Mouse (Mus musculus) kidney, embryonic 15.5 days (tissue): ENCODE data around the gene Resp18. TPM values are rescaled to one million over a fixed set of nuclear protein-coding genes. Genes with fewer than 3 reads are reported as not detected.

Experiments
- ATAC-seq: fragments of 200-750 bp; cut with Nextera tagmentation; replicated peaks from 2 replicates; pipeline ENCODE4 v1.8.0; 2017; ENCODE audit warnings: moderate TSS enrichment; ENCODE audit not compliant: low FRiP score
- H3K27ac ChIP-seq: fragments of 300-500 bp; sonication (generic); 2 replicates; pipeline ENCODE4 v1.5.1; 2015; ENCODE audit warnings: mild to moderate bottlenecking, inconsistent platforms
- H3K27me3 ChIP-seq: fragments of 300-500 bp; sonication (generic); 2 replicates; pipeline ENCODE4 v1.6.1; 2015; ENCODE audit warnings: inconsistent platforms
- H3K36me3 ChIP-seq: fragments of 300-500 bp; sonication (generic); 2 replicates; pipeline ENCODE4 v1.6.1; 2015; ENCODE audit warnings: inconsistent platforms
- H3K4me1 ChIP-seq: fragments of 300-500 bp; sonication (generic); 2 replicates; pipeline ENCODE4 v1.6.1; 2015; ENCODE audit warnings: inconsistent platforms
- H3K4me2 ChIP-seq: fragments of 300-500 bp; sonication (generic); 2 replicates; pipeline ENCODE4 v1.6.1; 2015; ENCODE audit warnings: moderate library complexity, mild to moderate bottlenecking, inconsistent platforms
- H3K4me3 ChIP-seq: fragments of 300-500 bp; sonication (generic); replicated peaks from 2 replicates; pipeline ENCODE4 v1.5.1; 2015; ENCODE audit warnings: mild to moderate bottlenecking, inconsistent platforms
- H3K9ac ChIP-seq: fragments of 300-500 bp; sonication (generic); 2 replicates; pipeline ENCODE4 v1.6.1; 2015; ENCODE audit warnings: mild to moderate bottlenecking, inconsistent platforms
- H3K9me3 ChIP-seq: fragments of 300-500 bp; sonication (generic); replicated peaks from 2 replicates; pipeline ENCODE4 v1.6.1; 2016; ENCODE audit warnings: inconsistent platforms
- whole genome bisulfite sequencing: fragments of 180-500 bp; shearing (Covaris S2); methylation state at CpG from one replicate; pipeline ENCODE4 v1.1.7; 2015; ENCODE audit warnings: mixed read lengths; 5-methylcytosine and 5-hydroxymethylcytosine counted together
- polyA plus RNA-seq: library from polyadenylated mRNA; unstranded; fragments of >200 nt; fragmentation: Nextera tagmentation; extraction: Ambion mirVana; gene quantifications from 2 replicates; pipeline ENCODE4 v1.2.1, GENCODE M21; 2015

Resp18 gene
- 1.5 and 10.1 TPM in 2 replicates for polyA plus RNA-seq

DNA sequence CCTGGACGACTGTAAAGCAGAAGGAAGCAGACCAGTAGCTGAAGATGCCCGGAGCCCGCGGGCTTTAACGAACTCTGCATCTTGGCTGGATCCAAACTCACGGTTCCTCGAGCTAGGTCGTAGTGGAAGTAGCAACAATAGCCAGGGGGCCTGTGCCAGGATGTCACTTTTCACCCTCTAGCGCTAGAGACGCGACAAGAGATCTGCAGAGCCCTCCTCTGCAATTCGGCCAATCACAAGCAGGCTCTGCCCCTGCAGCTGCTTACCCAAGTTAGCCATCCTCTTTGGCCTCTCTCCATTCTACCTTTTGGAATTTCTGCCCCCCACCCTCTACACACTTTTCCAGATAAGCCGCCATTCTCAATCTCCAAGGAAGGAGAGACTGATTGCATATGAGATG lies at the start of gene Resp18:
Resp18 (minus strand) TSS at position 188 of the 400 bp plus-strand sequence.
- WGBS, result 4% methylated on average over 13 of the region's 13 CpGs
- Histone ChIP-seq H3K9ac (no peak within 1 kb of the TSS), H3K9me3 (no peaks in the 10 kb centered on the region), H3K4me3 (no peak within 1 kb of the TSS), H3K27me3 (peaks cover 39% of the 10 kb centered on the region), H3K27ac (no peak within 1 kb of the TSS), H3K4me2 (no peak within 1 kb of the TSS), H3K36me3 (no peaks in the 10 kb centered on the region), H3K4me1 (no peaks in the 10 kb centered on the region)
- ATAC-seq, result no peak

DNA sequence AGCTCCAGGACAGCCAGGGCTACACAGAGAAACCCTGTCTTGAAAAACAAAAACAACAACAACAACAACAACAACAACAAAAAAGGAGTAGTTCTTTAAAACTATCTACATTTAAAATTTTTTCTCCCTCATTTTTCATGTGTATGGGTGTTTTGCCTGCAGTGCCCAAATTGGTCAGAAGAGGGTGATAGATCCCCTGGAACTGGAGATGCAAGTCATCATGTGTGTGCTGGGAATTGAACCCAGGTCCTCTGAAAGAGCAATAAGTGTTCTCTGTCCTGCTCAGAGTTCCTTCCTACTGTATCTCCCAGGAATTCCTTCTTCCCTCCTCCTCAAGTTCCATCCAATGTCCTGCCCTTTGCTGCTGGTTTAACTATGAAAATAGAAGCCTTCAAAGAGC lies 49.2 kb upstream of the Resp18 start:
- H3K27ac ChIP-seq, result no peak overlapping the region
- H3K9me3 ChIP-seq, result no peaks in the 10 kb centered on the region
- no peak overlapping the region for H3K9ac ChIP-seq
- H3K4me3 ChIP-seq, result no peak overlapping the region
- no peak for ATAC-seq
- no peak overlapping the region for H3K4me2 ChIP-seq
- H3K27me3 ChIP-seq, result no peaks in the 10 kb centered on the region
- H3K4me1 ChIP-seq, result no peaks in the 10 kb centered on the region
- no peaks in the 10 kb centered on the region for H3K36me3 ChIP-seq

DNA sequence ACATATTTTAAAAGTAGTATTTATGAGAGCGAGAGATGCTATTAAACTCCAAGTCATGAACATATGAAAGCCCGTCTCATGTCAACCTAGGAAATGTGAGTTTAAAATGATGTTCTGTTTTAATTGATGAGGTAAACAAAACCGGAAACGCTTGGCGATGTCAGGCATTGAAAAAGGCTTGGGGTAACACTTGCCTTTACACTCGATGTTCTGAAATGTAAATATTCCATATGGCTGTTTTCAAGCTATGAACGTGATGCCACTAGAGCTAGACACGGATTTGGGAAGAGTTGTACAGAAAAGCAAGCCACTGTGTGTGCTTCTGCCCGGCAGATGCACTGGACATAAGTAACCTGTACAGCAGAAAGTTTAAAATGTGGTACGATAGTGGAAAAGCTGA lies 41.0 kb upstream of the Resp18 start:
- 88% methylated on average over 10 of the region's 10 CpGs for WGBS
- no peak for ATAC-seq

DNA sequence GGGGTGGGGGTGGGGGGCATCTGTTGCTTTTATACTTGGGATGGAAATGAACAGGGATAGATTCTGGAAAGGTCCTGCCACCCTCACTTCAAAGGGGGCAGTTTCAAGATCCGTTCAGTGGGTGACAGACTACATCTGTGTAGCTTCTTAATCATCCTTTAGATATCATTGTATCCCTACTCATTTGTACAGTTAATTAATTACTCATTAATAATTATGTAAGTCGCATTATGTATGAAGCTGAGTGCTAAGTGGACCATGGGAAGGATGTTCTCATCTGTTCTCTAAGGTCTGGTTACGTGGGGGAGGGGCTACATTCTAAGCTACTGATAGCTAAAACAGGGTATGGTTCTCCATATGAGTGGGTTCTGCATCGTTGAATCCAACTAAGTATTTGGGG lies 40.5 kb upstream of the Resp18 start:
- 83% methylated on average over 4 of the region's 4 CpGs for WGBS
- ATAC-seq, result no peak

More for the DNA sequence above, 41.0 kb upstream of the Resp18 start:
- H3K27ac ChIP-seq, result no peak overlapping the region
- H3K27me3 ChIP-seq, result no peaks in the 10 kb centered on the region
- no peak overlapping the region for H3K9ac ChIP-seq
- H3K4me1 ChIP-seq, result peaks cover 21% of the 10 kb centered on the region
- peaks cover 16% of the 10 kb centered on the region for H3K36me3 ChIP-seq
- H3K4me3 ChIP-seq, result no peak overlapping the region
- no peaks in the 10 kb centered on the region for H3K9me3 ChIP-seq
- no peak overlapping the region for H3K4me2 ChIP-seq

DNA sequence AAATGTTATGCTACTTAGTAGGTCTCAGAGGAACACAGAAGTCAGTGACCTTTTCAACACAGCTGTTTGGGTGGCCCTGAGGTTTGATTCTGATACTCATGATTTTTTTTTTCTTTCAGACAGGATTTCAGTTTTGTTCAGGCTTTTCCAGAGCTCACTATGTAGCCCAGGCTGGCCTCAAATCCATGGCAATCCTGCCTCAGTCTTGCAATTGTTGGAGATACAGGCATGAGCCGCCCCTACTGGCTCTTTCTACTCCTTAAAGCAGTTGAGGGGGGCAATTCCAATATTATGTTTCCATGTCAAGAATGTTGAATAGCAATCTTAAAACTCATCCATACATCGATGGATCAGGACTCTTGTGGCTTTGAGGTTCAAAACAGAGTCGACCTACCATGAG lies 40.1 kb upstream of the Resp18 start:
- Histone ChIP-seq H3K9me3 (no peaks in the 10 kb centered on the region), H3K4me1 (peaks cover 21% of the 10 kb centered on the region), H3K4me2 (peak overlapping the region; percentile 48), H3K27me3 (no peaks in the 10 kb centered on the region), H3K9ac (peak overlapping the region; percentile 10; the same call in 1 of the 2 replicates), H3K4me3 (peak overlapping the region; percentile 29), H3K36me3 (peaks cover 24% of the 10 kb centered on the region), H3K27ac (peak overlapping the region; percentile 75)
- no peak for ATAC-seq
- WGBS, result 74% methylated on average over 3 of the region's 3 CpGs

More for the DNA sequence above, 40.5 kb upstream of the Resp18 start:
- Histone ChIP-seq H3K27ac (no peak overlapping the region), H3K4me1 (peaks cover 21% of the 10 kb centered on the region), H3K36me3 (peaks cover 20% of the 10 kb centered on the region), H3K4me3 (no peak overlapping the region), H3K4me2 (no peak overlapping the region), H3K9me3 (no peaks in the 10 kb centered on the region), H3K9ac (no peak overlapping the region), H3K27me3 (no peaks in the 10 kb centered on the region)

DNA sequence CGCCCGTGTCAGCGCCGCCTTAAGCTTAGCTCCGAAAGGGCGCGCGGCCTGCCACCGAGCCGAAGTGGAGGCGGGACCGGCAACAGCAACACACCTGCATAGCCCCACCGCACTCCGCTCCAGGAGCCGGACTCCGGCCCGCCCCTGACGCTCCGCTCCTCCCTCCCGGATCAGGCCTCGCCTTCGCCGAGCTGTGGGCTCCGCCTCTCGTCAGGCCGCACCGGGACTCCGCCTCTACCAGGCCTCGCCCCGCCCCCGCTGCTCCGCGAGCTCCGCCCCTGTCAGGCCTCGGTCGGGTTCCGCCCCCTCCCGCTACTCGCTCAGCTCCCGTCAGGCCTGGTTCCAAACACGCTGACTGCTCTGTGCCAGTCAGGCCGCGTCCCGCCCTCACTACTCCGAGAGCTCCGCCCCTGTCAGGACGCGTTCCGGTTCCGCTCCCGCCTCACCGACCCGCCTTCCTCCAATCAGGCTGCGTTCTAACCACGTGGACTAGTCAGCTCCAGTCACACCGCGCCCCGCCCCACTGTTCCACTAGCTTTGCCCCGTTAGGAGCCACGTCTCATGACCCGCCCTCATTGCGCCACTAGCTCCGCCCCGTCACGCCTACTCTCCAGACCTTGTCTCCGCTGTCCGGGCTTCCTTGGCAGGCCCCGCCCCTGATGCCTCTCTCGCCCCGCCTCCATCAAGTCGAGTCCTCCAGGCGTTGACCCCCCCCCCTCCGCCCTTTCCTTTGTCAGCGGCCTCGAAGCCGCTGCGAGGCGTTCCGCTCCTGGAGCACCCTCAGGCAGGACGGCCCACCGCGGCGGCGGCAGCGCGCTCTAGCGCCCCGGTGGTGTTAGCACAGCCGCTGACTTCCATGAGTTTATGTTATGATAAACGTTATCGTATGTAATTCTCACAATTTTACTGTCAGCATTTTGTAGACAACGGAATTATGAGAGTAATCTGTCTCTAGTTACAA lies 39.3 kb upstream of the Resp18 start, which contains the start of gene Dnpep:
Dnpep (minus strand) TSS at position 750 of the 961 bp plus-strand sequence.
- WGBS, result under 1% methylated on average over 91 of the region's 92 CpGs
- H3K4me3 ChIP-seq, result peak within 1 kb of the TSS; percentile 73
- ATAC-seq, result peak; percentile 98
- peak within 1 kb of the TSS; percentile 71 for H3K9ac ChIP-seq
- H3K4me2 ChIP-seq, result peak within 1 kb of the TSS; percentile 73
- peaks cover 21% of the 10 kb centered on the region for H3K4me1 ChIP-seq
- H3K27ac ChIP-seq, result peak within 1 kb of the TSS; percentile 97
- no peaks in the 10 kb centered on the region for H3K27me3 ChIP-seq
- H3K9me3 ChIP-seq, result no peaks in the 10 kb centered on the region
- peaks cover 32% of the 10 kb centered on the region for H3K36me3 ChIP-seq

DNA sequence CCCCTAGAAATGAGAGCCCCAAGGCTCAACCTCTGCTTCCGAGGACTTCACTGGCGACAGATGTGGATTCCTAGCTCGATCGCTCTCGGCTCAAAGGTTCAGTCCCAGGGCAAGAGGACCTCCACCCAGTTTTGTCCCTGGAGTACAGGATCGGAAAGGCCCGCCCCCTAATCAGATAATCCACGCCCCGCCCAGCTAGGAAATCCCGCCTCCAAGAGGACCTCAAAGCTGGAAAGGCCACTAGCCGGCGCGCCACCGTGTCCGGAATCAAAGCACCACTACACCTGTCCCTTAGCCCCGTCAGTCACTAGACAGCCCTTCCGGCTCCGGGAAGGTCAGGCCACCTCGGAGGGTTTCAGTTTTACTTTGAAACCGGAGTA lies 38.6 kb upstream of the Resp18 start:
- Histone ChIP-seq H3K4me2 (peak overlapping the region; percentile 73), H3K9ac (peak overlapping the region; percentile 71), H3K4me3 (peak overlapping the region; percentile 73), H3K36me3 (peaks cover 39% of the 10 kb centered on the region), H3K27me3 (no peaks in the 10 kb centered on the region), H3K4me1 (peaks cover 21% of the 10 kb centered on the region), H3K9me3 (no peaks in the 10 kb centered on the region), H3K27ac (peak overlapping the region; percentile 97)
- under 1% methylated on average over 20 of the region's 20 CpGs for WGBS
- peak; percentile 59 for ATAC-seq

DNA sequence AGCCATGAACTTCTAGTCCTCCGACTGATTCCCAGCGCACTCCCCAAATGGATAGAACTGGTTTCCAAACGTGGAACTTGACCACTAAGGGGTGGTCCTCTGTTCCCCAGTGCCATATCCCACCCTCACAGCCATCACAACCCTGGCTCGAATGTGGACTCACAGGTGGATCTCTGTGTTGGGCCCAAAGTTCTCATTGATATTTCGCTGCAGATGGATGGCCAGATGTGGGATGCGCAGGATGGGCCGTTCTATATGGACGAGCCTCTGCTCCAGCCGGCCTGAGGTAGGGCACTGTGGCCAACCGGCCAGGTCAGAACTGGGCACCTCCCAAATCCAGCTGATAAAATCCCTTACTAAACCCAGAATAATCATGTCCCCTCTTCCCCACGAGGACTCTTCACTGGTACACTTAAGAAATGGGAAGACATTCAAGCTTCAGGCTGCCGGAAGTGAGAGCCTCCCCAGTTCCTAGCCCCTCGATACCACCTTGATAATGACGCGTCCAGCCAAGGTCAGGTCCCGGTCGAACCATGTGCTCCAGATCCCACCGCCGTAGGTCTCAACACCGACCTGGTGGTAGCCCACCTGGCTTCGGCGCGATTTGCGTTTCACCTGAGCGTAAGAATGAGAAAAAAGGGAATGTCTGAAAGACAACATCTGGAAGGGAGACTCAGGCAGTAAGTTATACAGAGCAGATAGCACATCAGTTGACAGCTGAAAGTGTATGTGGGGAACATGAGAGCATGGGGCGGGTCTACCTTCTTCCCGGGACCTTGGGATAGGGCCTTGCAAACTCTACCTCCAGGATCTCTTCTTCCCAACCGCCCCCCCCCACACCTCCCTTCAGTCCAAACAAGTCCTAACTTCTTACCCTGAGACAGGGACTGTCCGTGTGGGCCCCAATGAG lies 37.5 kb upstream of the Resp18 start:
- 81% methylated on average over 29 of the region's 29 CpGs for WGBS

DNA sequence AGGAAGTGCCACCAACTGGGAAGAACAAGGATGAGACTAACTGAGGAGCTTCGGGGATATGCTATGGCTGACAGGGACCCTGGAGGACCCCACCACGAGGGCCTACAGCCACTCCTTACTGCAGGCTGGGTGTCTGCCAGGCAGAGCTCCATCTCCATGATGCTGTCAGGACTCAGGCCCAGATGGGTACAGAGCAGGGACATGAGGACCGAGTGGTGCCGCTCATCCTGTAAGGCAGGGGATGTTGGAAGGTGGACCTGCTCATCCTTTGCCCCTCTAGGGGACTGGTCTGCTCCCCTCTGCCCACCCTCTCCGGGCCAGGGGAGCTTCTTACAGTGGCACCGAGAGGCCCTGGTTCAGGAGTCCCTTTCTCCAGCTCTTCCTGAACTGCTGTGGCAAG lies 36.8 kb upstream of the Resp18 start:
- Histone ChIP-seq H3K9me3 (no peaks in the 10 kb centered on the region), H3K27me3 (no peaks in the 10 kb centered on the region), H3K9ac (no peak overlapping the region), H3K36me3 (peaks cover 57% of the 10 kb centered on the region), H3K4me3 (peak overlapping the region; percentile 73; the same call in 1 of the 2 replicates), H3K27ac (no peak overlapping the region), H3K4me1 (peaks cover 21% of the 10 kb centered on the region), H3K4me2 (no peak overlapping the region)
- WGBS, result 95% methylated on average over 6 of the region's 6 CpGs
- no peak for ATAC-seq

More for the DNA sequence above, 37.5 kb upstream of the Resp18 start:
- peak overlapping the region; percentile 97; the same call in 1 of the 2 replicates for H3K27ac ChIP-seq
- no peak for ATAC-seq
- H3K4me3 ChIP-seq, result peak overlapping the region; percentile 73
- no peaks in the 10 kb centered on the region for H3K27me3 ChIP-seq
- peaks cover 50% of the 10 kb centered on the region for H3K36me3 ChIP-seq
- no peaks in the 10 kb centered on the region for H3K9me3 ChIP-seq
- H3K4me2 ChIP-seq, result peak overlapping the region; percentile 73
- peak overlapping the region; percentile 71 for H3K9ac ChIP-seq
- peaks cover 21% of the 10 kb centered on the region for H3K4me1 ChIP-seq

DNA sequence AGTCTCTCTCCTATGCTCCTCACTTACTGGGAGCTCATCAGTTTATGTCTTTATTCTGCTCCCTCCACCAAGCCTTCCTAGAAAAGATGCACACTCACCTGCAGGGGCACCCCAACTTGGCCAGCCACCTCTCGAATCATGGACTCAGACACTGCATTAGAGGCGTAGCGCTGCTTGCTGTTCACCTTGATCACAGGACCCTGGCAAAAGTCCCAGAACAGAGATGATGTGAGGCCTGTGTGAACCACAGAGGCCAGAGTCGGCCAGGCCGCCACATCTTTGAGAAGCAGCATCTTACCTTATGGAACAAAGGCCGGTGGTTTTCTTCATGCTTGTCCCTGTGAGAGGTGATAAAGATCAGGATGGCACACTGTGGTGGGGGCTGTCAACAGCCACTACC lies 33.5 kb upstream of the Resp18 start:
- no peaks in the 10 kb centered on the region for H3K9me3 ChIP-seq
- WGBS, result 97% methylated on average over 6 of the region's 6 CpGs
- H3K27me3 ChIP-seq, result no peaks in the 10 kb centered on the region
- no peak overlapping the region for H3K4me2 ChIP-seq
- H3K4me3 ChIP-seq, result no peak overlapping the region
- H3K36me3 ChIP-seq, result peaks cover 89% of the 10 kb centered on the region
- H3K27ac ChIP-seq, result no peak overlapping the region
- H3K9ac ChIP-seq, result no peak overlapping the region
- H3K4me1 ChIP-seq, result peaks cover 16% of the 10 kb centered on the region
- no peak for ATAC-seq

DNA sequence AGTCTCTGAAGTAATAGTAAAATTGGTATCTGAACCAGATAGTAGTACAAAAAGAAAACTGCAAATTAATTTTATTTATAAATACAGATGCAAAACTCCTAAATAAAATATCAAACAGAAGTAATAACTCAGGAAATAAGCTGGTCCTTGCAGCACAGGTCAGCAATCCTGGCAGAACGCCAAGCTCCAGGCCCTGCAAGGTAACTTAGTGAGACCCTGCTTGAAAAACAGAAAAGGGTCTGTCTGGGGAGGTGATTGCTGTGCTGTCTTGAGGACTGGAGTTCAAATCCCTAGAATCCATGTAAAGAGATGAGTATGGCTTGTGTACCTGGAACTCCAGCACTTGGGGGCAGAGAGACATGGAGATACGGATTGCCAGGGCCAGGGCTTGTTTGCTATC lies 26.4 kb upstream of the Resp18 start:
- Histone ChIP-seq H3K36me3 (peaks cover 38% of the 10 kb centered on the region), H3K9ac (no peak overlapping the region), H3K27ac (no peak overlapping the region), H3K4me1 (no peaks in the 10 kb centered on the region), H3K9me3 (no peaks in the 10 kb centered on the region), H3K27me3 (no peaks in the 10 kb centered on the region), H3K4me3 (no peak overlapping the region), H3K4me2 (no peak overlapping the region)
- WGBS, result 88% methylated on average over 2 of the region's 2 CpGs
- no peak for ATAC-seq
